Comparison of ENCODE assay signal across 19 mouse cellular contexts in genomic region chr12:72178322-72178721, GRCm38 (mm10). TPM values are rescaled to one million over a fixed set of nuclear protein-coding genes. Genes with fewer than 3 reads are reported as not detected.
"Had no signal": no experiment of that assay in that cellular context is flagged by ENCODE, and none has a peak within 500 bp of the region (broad histone marks: within the 10 kb centered on the region; RNA-seq: fewer than 3 reads in every experiment).

No protein-coding gene starts in this region.

- H3K27me3 ChIP-seq: liver, embryonic 15.5 days had no signal

- DNase-seq: kidney, postnatal 10 days; kidney, postnatal 4 days; lung, adult 2 months; lung, postnatal 4 days; right cerebral cortex, adult 18-20 months; right cerebral cortex, postnatal 25 days; thymus, adult 18-20 months; thymus, postnatal 25 days had no signal

- H3K4me2 ChIP-seq: liver, embryonic 11.5 days; liver, embryonic 15.5 days had no signal

- H3K27ac ChIP-seq: limb, embryonic 10.5 days; liver, embryonic 15.5 days; midbrain, embryonic 10.5 days; stomach, postnatal 0 days had no signal

- H3K9ac ChIP-seq: liver, embryonic 15.5 days had no signal

- H3K9me3 ChIP-seq: limb, embryonic 10.5 days; liver, embryonic 15.5 days; midbrain, embryonic 10.5 days had no signal

- ATAC-seq: lung, postnatal 0 days; midbrain, embryonic 16.5 days had no signal

- H3K36me3 ChIP-seq: limb, embryonic 10.5 days; liver, embryonic 15.5 days; midbrain, embryonic 10.5 days had no signal

- H3K4me3 ChIP-seq: limb, embryonic 10.5 days; liver, embryonic 15.5 days; midbrain, embryonic 10.5 days had no signal

- H3K4me1 ChIP-seq: limb, embryonic 10.5 days; liver, embryonic 15.5 days; midbrain, embryonic 10.5 days had no signal

RNA-seq across cellular contexts. Expression of gene Ccdc175, which starts 6.5 kb away (rescaled TPM):
- polyA plus RNA-seq: kidney, embryonic 14.5 days; limb, embryonic 10.5 days; limb, embryonic 14.5 days; liver, embryonic 11.5 days; liver, embryonic 15.5 days; lung, adult 2 months; lung, postnatal 0 days; midbrain, embryonic 10.5 days; midbrain, embryonic 16.5 days; small intestine, adult 2 months; stomach, postnatal 0 days; urinary bladder, adult 2 months had no signal
